Mouse (Mus musculus) neutrophil, adult 5-6 weeks (primary cell): ENCODE data around the gene Pik3c2b. TPM values are rescaled to one million over a fixed set of nuclear protein-coding genes. Genes with fewer than 3 reads are reported as not detected.

Experiments used
- ATAC-seq: fragments of 151-379, 151-347 bp; 2 replicates; pipeline ENCODE4 v1.8.0; 2017; ENCODE audit warnings: mild to moderate bottlenecking, moderate TSS enrichment; ENCODE audit not compliant: insufficient number of reproducible peaks, poor library complexity, low FRiP score, severe bottlenecking; ENCODE audit errors: extremely low read depth
- total RNA-seq: library from RNA; stranded (forward); fragments of 200-1000 nt; gene quantifications from 2 replicates; pipeline ENCODE4 v1.2.3, GENCODE M21; 2017

Gene Pik3c2b
- total RNA-seq, 1 experiment from 2014 or later: 33.1 TPM

- no peak for ATAC-seq
Observed at GRCm38 (mm10) chr1:133085417-133085742, 39.9 kb downstream of the Pik3c2b start.

DNA sequence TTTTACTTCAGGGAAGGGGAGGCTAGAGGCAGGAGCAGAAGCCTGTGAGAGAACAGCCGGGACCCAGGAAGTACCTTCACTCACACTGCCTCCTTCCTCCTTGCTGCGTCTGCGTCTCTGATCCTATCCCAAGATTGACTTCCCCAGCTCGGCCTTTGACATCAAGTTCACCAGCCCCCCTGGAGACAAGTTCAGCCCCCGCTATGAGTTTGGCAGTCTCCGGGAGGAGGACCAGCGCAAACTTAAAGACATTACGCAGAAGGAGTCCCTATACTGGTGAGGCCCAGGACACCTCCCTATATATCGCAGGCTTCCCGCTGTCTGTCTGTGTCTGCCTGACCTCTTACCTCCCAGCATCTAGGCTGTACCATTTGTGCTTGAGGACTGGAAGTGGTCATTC, 41.3 kb downstream of the Pik3c2b start:
- ATAC-seq: no peak

GRCm38 (mm10) chr1:133087206-133087905, 41.9 kb downstream of the Pik3c2b start:
- peak; percentile 45; the same call in 1 of the 2 replicates for ATAC-seq

GRCm38 (mm10) chr1:133088196-133088595, 42.7 kb downstream of the Pik3c2b start:
- ATAC-seq: no peak

DNA sequence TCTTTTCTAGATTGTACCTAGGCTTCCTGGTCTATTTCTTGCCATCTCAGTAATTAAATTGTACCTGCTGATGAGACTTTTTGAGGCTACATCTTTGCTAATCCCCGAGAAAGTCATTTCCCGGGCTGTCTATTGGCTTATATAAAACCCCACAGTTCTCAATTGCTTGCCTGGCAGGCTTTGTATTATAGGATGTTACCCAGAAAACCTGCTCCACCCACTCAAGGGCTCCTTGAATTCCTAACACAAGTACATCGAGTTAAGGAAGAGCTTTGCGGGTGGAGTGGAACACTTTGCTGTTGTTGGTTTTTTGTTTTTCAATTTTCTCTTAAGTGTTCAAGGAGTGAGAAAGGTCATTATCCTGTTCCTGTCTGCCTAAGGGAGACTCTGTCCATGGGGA, 43.9 kb downstream of the Pik3c2b start:
- ATAC-seq: no peak

DNA sequence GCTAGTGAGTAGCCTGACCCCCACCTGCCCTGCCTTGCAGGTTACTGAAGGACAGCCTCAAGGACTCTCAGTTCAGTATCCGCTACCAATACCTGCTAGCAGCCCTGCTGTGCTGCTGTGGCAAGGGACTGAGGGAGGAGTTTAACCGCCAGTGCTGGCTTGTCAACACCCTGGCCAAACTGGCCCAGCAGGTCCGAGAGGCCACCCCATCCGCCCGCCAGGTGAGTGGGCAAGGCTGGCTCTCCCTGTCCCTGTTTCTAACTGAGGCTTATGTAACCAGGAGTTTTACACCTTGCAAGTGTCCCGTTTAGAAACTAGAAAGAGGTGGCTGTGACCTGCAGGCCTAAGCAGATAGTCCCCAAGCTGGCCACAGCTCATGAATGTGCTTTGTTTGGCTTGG, 45.2 kb downstream of the Pik3c2b start:
- ATAC-seq: no peak

DNA sequence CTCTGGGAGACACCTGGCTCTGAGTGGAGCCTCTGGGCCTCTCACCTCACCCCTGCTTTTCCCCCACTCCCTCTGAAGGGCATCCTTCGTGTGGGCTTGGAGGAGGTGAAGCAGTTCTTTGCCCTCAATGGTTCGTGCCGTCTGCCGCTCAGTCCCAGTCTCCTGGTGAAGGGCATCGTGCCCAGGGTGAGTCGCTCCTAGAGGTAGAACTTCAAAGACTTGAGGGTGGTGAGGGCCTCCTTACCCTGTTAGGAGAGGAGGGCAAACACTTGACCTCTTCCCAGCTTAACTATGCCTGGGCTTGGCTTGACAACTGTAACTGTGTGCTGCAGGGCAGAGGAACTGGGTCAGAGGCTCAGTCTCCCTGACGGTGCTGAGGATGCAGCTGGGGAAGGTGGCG, 46.0 kb downstream of the Pik3c2b start:
- ATAC-seq: no peak

GRCm38 (mm10) chr1:133093719-133094118, 48.3 kb downstream of the Pik3c2b start:
- ATAC-seq: no peak

DNA sequence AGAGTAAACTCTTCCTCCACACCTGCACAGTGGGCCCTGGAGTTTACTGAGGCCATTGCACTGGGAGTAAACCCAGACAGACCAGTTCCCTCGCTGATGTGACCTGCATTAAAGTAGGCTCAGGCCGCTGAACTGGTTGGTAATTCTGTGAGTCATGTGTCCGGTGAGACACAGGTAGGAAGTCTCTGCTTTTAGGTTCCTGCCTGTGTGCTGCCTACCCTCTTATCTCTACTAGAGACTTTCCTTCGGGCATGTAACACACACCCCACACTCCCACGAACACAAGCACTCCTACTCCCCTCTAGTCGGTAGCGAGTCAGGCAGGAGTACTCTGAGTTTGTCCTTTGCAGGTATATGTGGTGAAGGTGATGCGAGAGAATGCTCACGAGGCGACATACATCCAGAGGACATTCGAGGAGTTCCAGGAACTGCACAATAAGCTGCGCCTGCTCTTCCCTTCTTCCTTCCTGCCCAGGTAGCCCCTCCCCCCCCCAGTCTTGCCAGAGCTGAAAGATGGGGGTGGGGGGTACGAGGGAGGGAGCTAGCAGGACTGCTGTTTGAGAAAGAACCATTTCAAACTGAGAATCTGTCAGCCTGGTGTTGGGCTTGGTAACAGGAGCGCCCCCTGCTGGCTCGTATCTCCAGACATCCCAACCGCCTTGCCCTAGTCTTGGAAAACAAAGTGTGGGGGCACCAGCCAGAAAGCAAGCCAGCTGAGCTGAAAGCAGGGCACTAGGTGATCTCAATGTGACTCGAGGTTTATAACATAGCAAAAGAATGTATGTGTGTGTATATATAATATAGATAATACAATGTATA, 55.7 kb downstream of the Pik3c2b start:
- peak; percentile 72 for ATAC-seq

DNA sequence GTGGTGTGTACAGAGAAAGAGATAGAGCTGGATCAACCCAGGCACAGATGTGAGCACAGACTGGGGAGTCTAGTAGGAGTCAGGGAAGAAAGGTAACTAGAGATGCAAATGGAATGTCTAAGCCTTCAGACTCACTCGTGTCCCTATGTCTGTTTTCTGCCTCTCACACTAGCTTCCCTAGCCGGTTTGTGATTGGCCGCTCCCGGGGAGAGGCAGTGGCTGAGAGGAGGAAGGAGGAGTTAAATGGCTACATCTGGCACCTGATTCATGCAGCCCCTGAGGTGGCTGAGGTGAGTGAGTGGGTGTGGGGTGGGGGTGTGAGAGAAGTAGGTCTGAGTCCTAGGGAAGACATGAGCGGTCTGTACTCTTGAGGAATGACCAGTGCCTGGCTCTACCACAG, 56.6 kb downstream of the Pik3c2b start:
- ATAC-seq: no peak

- ATAC-seq: no peak
Observed at GRCm38 (mm10) chr1:133103315-133103714, 57.8 kb downstream of the Pik3c2b start.

DNA sequence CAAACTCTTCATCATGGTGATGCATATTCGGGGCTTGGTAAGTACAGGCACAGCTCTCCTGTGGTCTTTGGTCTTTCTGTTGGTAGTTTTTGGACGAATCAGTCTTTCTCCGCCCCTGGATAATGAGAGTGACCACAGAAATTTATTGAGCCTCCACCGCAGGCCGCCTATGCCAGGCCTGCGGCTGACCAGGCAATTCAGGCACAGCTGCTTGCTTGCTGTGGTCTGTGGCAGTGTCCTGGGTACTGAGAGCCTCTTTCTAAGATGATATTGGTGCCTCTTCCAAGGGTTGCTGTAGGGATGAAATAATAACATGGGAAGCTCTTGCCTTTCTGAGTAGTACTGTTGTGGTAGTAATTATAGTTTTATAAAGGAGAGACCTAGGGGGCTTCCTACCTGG, 58.4 kb downstream of the Pik3c2b start:
- ATAC-seq: no peak

- no peak for ATAC-seq
Observed at GRCm38 (mm10) chr1:133116108-133116507, 70.6 kb downstream of the Pik3c2b start.

- peak; percentile 70; the same call in 1 of the 2 replicates for ATAC-seq
Observed at GRCm38 (mm10) chr1:133118127-133118526, 72.7 kb downstream of the Pik3c2b start.

DNA sequence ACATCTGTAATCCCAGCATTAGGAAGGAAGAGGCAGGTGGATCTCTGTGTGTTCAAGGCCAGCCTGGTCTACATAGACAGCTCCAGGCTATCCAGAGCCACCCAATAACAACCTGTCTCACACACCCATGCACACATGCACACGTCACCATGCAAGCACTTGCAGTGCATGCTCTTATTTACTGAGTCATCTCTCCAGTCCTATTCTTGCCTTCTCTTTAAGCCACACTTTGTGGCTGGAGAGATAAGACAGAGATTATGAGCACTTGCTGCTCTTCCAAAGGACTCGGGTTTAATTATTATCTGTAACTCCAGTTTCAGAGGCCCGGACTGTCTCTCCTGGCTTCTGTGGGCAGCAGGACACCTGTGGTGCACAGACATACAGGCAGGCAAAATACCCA, 73.4 kb downstream of the Pik3c2b start:
- no peak for ATAC-seq

- ATAC-seq: no peak
Observed at GRCm38 (mm10) chr1:133119931-133120712, 74.7 kb downstream of the Pik3c2b start.

DNA sequence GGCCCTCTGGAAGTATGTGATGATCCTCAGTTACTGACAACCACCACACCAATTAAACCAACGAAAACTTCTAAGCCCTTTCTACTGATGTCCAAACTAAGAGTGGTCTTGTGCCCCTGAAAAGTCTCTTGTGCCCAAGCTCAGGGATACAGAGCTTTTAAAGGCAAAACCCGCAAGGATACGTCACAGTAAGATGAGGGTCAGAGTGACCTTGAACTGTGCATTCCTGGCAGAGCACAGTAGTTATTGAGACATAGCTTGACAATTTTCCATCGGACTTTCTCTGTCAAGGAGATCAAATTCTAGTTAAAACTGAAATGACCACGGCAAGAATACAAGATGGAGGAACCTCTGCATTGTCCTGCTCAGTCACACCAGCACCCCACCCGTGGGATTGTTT, 75.8 kb downstream of the Pik3c2b start:
- ATAC-seq: no peak

DNA sequence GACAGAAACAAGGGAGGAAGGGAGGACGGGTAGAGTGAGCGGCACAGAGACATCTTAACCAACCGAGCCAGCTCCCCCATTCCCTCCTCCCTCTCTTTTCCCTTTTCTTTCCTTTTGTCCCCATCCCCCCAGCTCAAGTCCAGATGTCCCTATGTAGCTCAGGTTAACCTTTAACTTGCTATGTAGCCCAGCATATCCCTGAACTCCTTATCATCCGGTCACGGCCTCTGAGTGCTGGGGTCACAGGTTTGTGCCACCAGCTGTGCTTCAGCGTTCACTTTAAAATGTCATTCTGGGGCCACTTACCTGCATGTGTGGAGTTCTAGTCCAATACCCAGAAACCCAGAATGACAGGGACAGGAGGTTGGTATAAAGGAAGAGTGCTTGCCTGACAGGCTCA, 78.7 kb downstream of the Pik3c2b start:
- no peak for ATAC-seq

DNA sequence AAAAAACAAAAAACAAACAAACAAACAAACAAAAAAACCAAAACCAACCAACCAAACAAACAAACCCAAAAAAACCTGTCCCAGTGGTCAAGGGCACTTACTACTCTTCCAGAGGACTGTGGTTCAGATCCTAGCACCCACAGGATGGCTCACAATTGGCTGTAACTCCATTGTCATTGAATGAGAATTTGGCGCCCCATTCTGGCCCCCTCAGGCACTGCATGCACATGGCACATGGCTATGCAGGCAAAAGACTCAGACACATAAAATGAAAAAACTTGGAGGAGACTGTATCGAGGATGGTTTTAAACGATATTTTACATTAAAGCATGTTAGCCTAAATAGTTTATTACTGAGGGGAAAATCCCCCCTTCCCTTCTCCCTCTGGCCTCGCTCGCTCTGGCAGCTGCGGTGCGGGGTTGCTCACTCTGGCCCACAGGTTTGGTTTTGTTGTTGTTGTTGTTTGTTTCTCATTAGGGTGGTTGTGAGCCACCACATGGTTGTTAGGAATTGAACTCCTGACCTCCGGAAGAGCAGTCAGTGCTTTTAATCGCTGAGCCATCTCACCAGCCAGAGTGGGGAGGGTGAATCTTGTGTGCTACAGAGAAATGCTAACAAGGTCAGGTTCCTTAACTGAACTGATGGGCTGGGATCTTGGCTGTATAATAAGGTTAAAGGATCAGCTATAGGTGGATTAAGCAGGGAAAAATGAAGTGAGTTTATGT, 80.3 kb downstream of the Pik3c2b start:
- no peak for ATAC-seq
